Mouse (Mus musculus): Measurements from ENCODE around the gene Slc50a1. TPM values are rescaled to one million over a fixed set of nuclear protein-coding genes. Genes with fewer than 3 reads are reported as not detected.

Slc50a1 gene
- polyA plus RNA-seq, 1 experiment from 2014 or later: 74.4 TPM

DNA sequence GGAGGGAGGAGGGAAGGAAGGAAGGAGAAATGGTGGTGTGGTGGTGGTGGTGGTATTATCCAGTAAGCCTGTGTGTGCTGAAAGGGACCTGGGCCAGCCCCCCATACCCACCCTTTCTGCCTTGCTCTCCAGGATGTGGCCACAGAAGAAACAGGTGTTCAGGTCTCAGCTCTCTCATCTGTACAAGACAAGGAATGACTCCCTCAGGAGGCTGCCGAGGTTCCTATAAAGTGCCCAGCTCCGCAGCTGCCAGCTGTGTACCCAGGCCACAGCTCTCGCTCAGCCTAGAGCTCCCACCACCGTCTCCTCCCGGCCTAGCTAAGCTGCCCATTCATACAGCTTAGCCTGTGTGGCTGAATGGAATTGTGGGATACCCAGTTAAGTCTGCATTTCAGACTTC lies 21.9 kb upstream of the Slc50a1 start:
- no peak overlapping the region for H3K4me3 ChIP-seq (replicated peaks)
- H3K36me3 ChIP-seq: no peaks in the 10 kb centered on the region
- no peaks in the 10 kb centered on the region for H3K27me3 ChIP-seq (replicated peaks)
- 58% methylated on average over 5 of the region's 5 CpGs for WGBS
- no peak overlapping the region for H3K27ac ChIP-seq
- H3K9me3 ChIP-seq: no peaks in the 10 kb centered on the region
- 0 out of 2 replicates have a peak, but pooled peaks cover 4% of the 10 kb centered on the region for H3K4me1 ChIP-seq
- no peak overlapping the region for H3K4me2 ChIP-seq
- no peak for ATAC-seq (ENCODE audit: insufficient read depth, low FRiP score, low read depth)
- H3K9ac ChIP-seq: no peak overlapping the region

DNA sequence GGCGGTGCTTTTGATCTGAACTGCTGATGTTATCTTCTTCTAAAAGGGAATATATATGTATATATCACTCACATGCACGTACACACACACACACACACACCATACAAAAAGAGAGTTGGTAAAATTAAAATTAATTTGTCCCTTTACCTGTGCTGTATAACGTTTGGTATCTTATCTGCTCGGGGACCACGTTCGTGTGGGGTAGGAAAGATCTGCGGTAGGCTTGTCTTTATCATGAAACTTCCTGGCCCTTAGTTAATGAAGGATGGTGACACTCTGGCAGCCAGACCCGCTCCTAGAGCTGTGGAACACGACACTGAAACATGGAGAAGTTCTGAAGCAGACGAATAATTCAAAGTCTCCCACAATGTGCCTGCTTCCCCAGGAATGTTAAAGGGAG lies 21.5 kb upstream of the Slc50a1 start:
- Histone ChIP-seq H3K9ac (no peak overlapping the region), H3K4me3 (replicated peaks) (no peak overlapping the region), H3K27ac (no peak overlapping the region), H3K36me3 (no peaks in the 10 kb centered on the region), H3K9me3 (no peaks in the 10 kb centered on the region), H3K4me2 (no peak overlapping the region), H3K4me1 (0 out of 2 replicates have a peak, but pooled peaks cover 4% of the 10 kb centered on the region), H3K27me3 (replicated peaks) (no peaks in the 10 kb centered on the region)
- ATAC-seq (ENCODE audit: insufficient read depth, low FRiP score, low read depth): no peak
- 47% methylated on average over 10 of the region's 10 CpGs for WGBS

DNA sequence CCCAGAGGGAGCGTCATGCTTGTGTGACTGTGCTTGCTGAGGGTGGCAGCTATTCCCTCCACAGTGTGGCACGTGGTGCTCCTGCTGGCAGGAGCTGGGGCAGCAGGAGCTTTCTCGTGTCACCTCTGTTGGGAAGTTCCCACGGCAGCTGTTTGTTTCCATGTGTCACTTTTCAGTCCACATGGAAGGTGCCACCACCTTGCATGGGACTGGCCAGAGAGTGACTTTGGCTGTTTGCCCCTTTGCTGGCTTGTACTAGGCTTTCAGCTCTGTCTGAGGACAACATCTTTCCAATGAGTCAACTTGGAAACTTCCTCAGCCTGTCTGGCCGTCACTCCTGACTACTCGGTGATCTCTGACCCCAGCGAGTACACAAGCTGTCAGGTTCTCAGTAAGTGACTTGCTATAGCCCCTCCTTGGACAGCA lies 18.1 kb upstream of the Slc50a1 start:
- 29% methylated on average over 7 of the region's 7 CpGs for WGBS
- Histone ChIP-seq H3K4me2 (no peak overlapping the region), H3K27ac (no peak overlapping the region), H3K4me3 (replicated peaks) (no peak overlapping the region), H3K4me1 (0 out of 2 replicates have a peak, but pooled peaks cover 4% of the 10 kb centered on the region), H3K9ac (no peak overlapping the region), H3K9me3 (no peaks in the 10 kb centered on the region), H3K27me3 (replicated peaks) (no peaks in the 10 kb centered on the region), H3K36me3 (no peaks in the 10 kb centered on the region)
- ATAC-seq (ENCODE audit: insufficient read depth, low FRiP score, low read depth): no peak

DNA sequence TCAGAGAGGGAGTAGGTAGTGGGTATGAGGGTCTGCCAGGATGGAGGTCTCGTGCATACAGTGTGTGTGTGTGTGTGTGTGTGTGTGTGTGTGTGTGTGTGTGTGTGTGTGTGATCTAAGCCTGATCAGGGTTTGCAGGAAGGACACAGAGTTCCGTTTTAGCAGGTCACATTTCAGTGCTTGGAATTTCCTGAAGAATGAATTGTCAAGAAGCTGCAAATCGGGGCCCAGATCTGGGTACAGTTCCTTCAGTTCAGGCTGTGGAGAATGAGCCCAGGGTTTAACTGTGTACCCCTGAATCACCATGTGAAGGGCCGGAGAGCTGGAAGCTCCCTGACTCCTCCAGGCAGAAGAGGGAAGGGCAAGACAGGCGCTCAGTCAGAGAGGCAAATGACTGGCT lies 16.9 kb upstream of the Slc50a1 start:
- no peak for ATAC-seq (ENCODE audit: insufficient read depth, low FRiP score, low read depth)
- Histone ChIP-seq H3K27ac (peak overlapping the region; percentile 9; the same call in 1 of the 2 replicates), H3K27me3 (replicated peaks) (no peaks in the 10 kb centered on the region), H3K4me1 (0 out of 2 replicates have a peak, but pooled peaks cover 4% of the 10 kb centered on the region), H3K4me2 (no peak overlapping the region), H3K36me3 (no peaks in the 10 kb centered on the region), H3K4me3 (replicated peaks) (no peak overlapping the region), H3K9me3 (no peaks in the 10 kb centered on the region), H3K9ac (no peak overlapping the region)
- WGBS: 54% methylated on average over 5 of the region's 5 CpGs

DNA sequence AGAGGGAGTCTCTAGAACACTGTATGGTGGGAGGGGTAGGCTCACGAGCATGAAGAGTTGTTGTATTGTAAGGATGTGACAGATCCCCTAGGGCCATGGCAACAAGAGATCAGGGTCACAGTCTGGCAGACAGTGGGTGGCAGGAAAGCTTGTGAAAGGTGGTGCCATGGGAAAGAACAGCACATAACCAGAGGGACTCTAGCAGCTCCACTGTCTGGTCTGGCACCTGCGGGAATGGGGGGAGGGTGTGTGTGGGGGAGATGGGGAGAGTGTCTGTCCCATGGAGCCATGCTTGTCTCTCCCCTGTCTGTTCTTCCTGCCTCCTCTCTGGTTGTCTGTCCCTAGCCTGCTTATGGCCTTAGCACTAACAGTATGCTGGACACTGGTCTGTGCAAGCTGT lies 15.2 kb upstream of the Slc50a1 start:
- Histone ChIP-seq H3K27ac (no peak overlapping the region), H3K4me2 (no peak overlapping the region), H3K9me3 (no peaks in the 10 kb centered on the region), H3K9ac (no peak overlapping the region), H3K4me1 (peaks cover 13% of the 10 kb centered on the region), H3K36me3 (no peaks in the 10 kb centered on the region), H3K27me3 (replicated peaks) (no peaks in the 10 kb centered on the region), H3K4me3 (replicated peaks) (no peak overlapping the region)
- WGBS: 63% methylated on average over 2 of the region's 2 CpGs
- ATAC-seq (ENCODE audit: insufficient read depth, low FRiP score, low read depth): no peak

DNA sequence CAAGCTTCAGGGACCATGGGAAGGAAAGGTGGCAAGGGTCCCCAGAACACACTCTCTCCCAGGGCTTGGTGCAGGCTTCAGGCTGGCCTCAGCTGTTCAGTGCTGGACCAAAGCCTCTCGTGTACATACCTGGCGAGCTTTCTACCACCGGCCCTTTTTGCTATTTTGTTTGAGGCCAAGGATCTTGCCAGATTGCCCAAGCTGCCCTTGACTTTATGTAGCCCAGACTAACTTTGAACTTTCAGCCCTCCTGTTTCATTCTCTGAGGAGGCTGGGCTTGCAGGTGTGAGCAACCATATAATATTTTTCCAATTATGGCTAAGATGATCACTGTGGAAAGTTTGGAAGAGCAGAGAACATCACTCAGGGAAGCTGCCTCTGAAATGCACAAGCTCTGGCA lies 13.9 kb upstream of the Slc50a1 start:
- Histone ChIP-seq H3K36me3 (no peaks in the 10 kb centered on the region), H3K27ac (no peak overlapping the region), H3K9ac (no peak overlapping the region), H3K9me3 (no peaks in the 10 kb centered on the region), H3K4me2 (no peak overlapping the region), H3K4me1 (peaks cover 25% of the 10 kb centered on the region), H3K27me3 (replicated peaks) (no peaks in the 10 kb centered on the region), H3K4me3 (replicated peaks) (no peak overlapping the region)
- WGBS: 89% methylated on average over 3 of the region's 3 CpGs
- no peak for ATAC-seq (ENCODE audit: insufficient read depth, low FRiP score, low read depth)

DNA sequence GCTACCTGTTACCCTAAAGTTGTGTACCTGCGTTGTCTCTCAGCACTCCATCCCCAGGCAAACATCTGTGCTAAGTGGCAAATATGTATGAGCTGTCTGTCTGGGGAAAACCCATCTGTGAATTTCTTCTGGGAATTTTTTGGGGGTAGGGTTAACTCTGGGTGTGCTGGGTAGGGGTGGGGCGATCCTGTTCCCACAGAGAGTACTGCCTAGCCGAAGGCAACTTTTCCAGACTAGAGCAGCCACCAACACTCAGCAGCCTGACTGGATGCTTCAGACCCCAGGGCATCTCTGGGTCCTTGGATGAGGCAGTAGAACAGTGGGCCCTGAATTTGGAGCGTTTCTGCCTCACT lies 11.9 kb upstream of the Slc50a1 start:
- WGBS: 23% methylated on average over 4 of the region's 4 CpGs
- Histone ChIP-seq H3K4me1 (peaks cover 38% of the 10 kb centered on the region), H3K36me3 (no peaks in the 10 kb centered on the region), H3K4me2 (no peak overlapping the region), H3K9ac (no peak overlapping the region), H3K27ac (no peak overlapping the region), H3K27me3 (replicated peaks) (no peaks in the 10 kb centered on the region), H3K4me3 (replicated peaks) (no peak overlapping the region), H3K9me3 (no peaks in the 10 kb centered on the region)
- no peak for ATAC-seq (ENCODE audit: insufficient read depth, low FRiP score, low read depth)

DNA sequence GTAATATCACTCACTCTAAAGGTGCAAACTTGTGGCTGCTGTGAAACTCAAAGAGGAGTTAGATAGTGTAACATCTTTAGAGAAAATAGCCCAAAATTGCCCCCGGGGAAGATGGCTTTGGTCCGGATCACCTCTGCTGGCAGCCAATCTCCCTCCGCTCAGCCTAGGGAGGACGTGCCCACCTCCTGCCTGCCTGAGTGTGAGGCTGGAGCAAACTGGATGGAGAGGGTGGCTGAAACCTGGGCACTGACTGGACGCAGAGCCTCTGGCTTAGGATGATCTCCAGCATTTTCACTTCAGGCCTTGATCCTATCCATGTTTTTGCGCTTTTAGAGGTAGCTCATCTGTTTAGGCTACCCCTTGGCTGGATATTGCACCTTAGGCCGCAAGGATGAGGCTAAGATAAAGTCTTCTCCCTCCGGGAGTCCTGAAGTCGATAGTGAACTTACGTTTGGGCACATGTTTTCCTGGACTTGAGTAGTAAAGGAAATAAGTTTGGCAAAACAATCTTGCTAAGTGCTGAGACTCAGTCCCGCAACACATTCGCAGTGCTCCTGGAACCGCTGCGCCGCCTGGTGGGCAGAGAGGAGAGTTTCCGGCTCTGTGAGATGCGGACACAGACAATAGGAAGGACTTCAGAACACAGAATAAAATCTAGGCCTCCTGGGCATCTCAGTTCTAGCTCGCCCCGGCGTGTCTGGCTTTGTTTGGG lies 11.4 kb upstream of the Slc50a1 start:
- Histone ChIP-seq H3K4me2 (peak overlapping the region; percentile 96), H3K9me3 (no peaks in the 10 kb centered on the region), H3K4me3 (replicated peaks) (peak overlapping the region; percentile 64), H3K4me1 (peaks cover 42% of the 10 kb centered on the region), H3K27me3 (replicated peaks) (no peaks in the 10 kb centered on the region), H3K36me3 (no peaks in the 10 kb centered on the region), H3K27ac (peak overlapping the region; percentile 93), H3K9ac (no peak overlapping the region)
- ATAC-seq (ENCODE audit: insufficient read depth, low FRiP score, low read depth): no peak
- 15% methylated on average over 20 of the region's 20 CpGs for WGBS

DNA sequence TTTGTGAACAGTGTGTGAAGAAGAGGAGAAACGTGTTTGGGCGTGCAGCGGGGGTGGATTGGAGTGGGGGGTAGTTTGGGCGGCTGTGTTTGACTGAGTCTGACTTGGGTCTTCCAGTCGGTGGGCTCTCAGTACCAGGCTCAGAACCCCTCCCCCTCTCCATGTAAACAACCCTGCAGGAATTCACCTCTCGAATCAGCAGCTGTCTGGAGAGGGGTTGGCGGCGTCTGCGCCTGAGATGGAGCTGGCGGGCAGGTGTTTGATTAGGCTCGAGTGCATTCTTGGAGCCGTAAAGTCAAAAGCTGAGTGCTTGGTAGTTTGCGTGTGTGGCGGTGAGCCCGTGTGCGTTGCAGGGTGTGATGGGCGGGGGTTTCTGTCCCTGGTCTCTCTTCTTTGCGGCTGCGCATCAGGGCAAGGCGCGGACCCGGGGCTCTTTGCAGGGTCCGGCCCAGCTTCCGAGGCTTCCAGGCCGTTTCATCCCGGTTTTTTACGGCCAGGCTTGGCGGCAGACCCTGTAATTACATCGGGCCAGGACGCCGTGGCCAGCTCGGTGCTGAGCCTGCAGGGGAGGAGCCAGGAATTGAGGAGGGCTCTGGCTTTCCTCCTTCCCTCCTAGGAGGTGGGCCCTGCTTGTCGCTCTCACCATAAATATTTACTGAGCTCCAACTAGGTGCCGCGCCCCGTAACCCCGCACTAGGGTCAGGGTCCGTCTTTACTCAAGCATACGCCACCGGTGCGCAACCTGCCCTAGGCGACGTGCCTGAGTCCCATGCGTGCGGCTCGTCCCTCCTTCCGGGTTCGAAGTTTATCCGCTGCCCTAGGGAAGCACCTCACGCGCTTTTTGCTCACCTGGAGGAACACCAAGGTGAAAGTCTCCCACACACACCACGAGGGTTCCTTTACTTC lies 10.5 kb upstream of the Slc50a1 start, which contains the start of gene Efna1:
Efna1 (minus strand) TSS at position 537 of the 906 bp plus-strand sequence.
- H3K9ac ChIP-seq: peak within 1 kb of the TSS; percentile 73; the same call in 1 of the 2 replicates
- peaks cover 42% of the 10 kb centered on the region for H3K4me1 ChIP-seq

DNA sequence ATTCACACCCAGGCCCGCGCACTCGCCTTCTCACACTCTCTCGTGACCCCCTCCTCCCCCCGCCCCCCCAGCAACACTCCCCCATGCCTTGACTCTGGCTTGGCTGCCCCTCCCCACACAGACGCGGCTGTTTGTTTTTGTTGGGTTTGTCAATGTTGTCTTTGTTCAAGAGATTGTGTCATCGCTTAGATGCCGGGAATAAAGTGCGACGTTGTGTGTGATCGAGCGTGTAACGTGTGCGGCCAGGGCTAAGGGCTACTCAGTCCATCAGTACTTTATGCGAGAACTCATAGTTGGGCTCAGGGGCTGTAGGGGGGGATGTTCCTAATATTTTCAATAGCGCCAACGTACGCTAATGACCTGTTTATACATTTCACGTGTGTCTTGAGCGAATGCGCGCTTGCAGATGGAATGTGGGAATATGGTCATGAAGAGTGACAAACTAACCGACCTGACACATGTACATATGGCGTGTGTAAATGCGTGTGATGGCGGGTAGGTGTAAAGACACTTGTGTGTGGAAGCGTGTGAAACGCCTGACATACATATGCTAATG lies 9.8 kb upstream of the Slc50a1 start:
- peaks cover 3% of the 10 kb centered on the region; the same call in 1 of the 2 replicates for H3K36me3 ChIP-seq
- peaks cover 42% of the 10 kb centered on the region for H3K4me1 ChIP-seq
- H3K4me3 ChIP-seq (replicated peaks): peak overlapping the region; percentile 64
- peak overlapping the region; percentile 96 for H3K4me2 ChIP-seq
- WGBS: 1% methylated on average over 29 of the region's 29 CpGs
- no peak for ATAC-seq (ENCODE audit: insufficient read depth, low FRiP score, low read depth)
- H3K27me3 ChIP-seq (replicated peaks): no peaks in the 10 kb centered on the region
- no peaks in the 10 kb centered on the region for H3K9me3 ChIP-seq
- H3K27ac ChIP-seq: peak overlapping the region; percentile 93
- 0 out of 2 replicates have a peak overlapping the region, but pooled peaks have one; percentile 73 for H3K9ac ChIP-seq

More for the DNA sequence above, 10.5 kb upstream of the Slc50a1 start, which contains the start of gene Efna1:
- H3K9me3 ChIP-seq: no peaks in the 10 kb centered on the region
- WGBS: under 1% methylated on average over 52 of the region's 52 CpGs
- peak; percentile 61 for ATAC-seq (ENCODE audit: insufficient read depth, low FRiP score, low read depth)
- H3K27me3 ChIP-seq (replicated peaks): no peaks in the 10 kb centered on the region
- no peaks in the 10 kb centered on the region for H3K36me3 ChIP-seq
- H3K4me2 ChIP-seq: peak within 1 kb of the TSS; percentile 96
- H3K4me3 ChIP-seq (replicated peaks): peak within 1 kb of the TSS; percentile 64
- peak within 1 kb of the TSS; percentile 93 for H3K27ac ChIP-seq

DNA sequence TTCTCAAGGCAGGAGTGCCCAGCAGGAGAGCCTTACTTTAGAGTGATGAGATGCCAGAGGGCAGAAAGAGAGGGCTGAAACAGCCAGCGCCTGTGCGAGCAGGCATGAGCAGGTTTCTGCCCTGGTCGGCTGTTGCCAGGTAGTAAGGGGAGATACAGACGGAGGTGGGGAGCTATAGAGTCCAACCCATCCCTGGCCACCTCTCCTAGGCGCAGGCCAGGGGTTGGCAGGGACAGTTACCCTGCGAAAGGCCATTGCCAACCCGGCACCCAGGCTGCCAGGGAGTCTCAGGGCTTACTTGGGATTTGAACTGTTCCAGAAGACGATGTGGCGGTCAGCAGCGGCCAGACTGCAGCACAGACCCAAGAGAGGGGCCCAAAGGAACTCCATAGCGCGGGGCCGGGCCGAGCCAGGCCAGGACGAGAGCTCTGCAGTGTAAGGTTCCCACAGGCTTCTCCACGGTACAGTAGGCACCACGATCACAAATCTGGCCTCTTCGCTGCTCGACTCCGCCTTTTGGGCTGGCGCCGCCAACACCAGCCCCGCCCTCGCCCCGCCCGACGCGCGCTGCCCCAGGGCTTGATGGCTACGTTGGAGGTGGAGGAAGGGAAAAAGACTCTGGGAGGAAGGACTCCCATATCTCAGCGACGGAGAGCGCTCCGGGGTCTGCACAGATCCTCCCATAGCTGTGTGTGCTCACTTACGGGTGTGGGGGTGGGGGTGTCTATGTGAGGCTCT lies 9.0 kb upstream of the Slc50a1 start:
- Histone ChIP-seq H3K27me3 (replicated peaks) (no peaks in the 10 kb centered on the region), H3K36me3 (peaks cover 7% of the 10 kb centered on the region; the same call in 1 of the 2 replicates), H3K27ac (peak overlapping the region; percentile 90), H3K4me2 (peak overlapping the region; percentile 96), H3K9ac (peak overlapping the region; percentile 73), H3K4me3 (replicated peaks) (peak overlapping the region; percentile 64), H3K9me3 (no peaks in the 10 kb centered on the region), H3K4me1 (peaks cover 42% of the 10 kb centered on the region)
- peak; percentile 69 for ATAC-seq (ENCODE audit: insufficient read depth, low FRiP score, low read depth)
- WGBS: under 1% methylated on average over 35 of the region's 35 CpGs
